Mouse (Mus musculus): ENCODE results near the gene Jam3. TPM values are rescaled to one million over a fixed set of nuclear protein-coding genes. Genes with fewer than 3 reads are reported as not detected.

Gene Jam3
- total RNA-seq, 2 experiments from 2014 or later: 28.7 to 34.4 TPM

DNA sequence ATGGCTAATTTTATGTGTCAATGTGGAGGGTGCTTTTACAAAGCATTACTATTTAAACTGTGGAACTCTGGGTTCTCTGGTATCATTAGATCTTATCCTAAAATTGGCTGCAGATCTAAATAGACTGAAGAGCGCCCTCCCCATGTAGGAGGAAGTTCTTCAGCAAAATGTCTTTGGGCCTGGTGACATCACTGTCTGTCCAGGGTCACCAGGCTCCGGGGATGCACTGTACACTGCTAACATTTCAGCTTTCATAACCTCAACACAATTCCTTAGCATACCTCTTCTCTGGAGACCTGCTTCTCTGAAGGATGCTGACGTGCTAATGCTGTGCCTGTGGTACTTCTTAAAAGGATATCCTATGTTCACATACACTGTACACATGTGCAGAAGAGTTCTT, 43.5 kb downstream of the Jam3 start:
- no peak for DNase-seq

DNA sequence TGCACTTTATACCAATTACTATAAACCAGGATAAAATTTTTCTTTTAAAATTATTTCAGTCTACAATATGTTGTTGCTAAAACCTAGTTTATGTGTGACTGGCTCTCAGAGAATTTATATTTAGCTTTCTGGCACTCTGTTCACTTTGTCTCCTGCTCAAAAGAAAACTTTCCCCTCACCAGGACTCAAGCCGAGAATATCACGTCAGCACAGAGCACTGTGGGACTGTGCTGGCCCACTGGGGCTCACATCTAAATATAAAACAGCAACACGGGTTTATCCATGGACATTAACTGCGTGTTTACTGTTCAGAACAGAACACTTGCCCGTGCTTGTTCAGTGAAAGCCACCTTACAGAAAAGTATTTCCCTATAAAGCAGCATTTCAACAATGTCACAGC, 44.5 kb downstream of the Jam3 start:
- no peak for DNase-seq

DNA sequence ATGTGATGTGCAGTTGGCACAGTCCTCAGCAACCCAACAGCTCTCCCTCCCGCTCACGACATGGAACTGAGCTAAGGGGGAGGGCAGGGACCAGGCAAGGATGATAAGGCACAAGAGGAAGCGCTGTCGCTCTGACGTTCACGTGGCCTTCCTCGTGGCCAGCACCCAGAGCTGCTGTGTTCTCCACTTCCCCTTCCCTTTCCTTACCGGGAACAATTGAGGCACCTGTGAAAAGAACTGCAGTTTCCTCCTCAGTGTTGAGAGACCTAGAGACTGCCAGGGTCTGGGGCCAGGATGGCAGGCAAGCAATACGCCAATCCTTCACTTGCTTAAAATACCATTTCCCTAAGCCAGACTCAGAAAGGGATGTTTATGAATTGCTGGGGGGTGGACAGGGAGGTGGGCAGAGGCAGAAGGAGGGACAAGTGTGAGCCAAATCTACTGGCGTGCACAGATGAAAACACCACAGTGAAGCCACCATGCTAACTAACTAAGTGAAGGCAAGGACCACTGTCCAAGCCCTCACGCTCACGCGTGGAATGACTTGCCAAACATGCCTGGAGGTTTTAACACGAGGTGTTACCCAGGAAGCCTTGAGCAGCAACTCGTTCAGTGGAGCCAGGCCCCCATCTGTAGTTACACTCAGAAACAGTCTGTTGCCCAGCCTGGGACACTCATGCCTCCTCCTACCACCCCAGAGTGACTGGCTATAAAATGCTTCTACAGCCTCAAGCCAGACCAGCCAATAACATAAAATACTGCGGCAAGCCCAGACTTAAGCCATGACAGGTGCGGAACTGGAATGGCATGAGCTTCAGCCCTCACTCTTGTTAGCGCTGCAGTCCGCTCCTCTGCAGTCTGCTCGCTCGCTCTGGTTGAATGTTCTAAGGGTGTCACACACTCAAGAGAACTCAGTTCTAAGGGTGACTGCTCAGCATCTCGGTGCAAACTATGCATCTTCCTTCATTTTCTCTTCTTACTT, 45.4 kb downstream of the Jam3 start:
- DNase-seq: peak; percentile 20

DNA sequence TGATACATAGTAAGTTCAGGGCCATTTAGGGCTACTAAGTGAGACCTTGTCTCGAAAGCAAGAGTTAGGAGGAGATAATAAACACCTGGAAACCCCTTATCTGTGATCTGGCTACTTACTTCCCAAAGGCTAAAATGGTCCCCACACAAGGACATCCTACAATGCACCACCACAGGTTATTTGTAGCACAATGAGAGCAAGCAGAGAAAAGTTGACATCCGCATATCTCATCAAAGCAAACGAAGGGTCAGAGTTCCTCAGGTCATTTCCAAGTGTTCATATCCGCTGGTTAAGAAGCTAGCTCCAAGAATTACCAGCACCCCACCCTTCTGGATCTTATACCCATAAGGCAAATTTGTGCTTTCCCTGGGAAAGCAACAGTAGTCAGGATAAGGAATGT, 46.8 kb downstream of the Jam3 start:
- DNase-seq: no peak

DNA sequence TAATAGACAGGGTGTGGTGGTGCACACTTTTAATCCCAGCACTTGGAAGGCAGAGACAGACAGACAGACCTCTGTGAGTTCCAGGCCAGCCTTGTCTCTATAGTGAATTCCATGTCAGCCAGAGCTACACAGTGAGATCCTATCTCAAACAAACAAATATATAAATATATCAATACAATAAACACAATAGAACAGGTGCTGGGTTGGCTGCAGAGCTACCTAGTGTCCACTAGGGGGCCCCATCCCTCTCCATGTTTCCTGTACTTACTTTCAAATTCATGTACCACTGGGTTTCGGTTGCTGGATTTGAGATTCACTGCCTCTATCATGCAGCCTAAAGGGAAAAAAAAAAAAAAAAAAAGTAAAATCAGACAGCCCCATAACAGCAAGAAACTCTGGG, 49.1 kb downstream of the Jam3 start:
- DNase-seq: peak; percentile 45

DNA sequence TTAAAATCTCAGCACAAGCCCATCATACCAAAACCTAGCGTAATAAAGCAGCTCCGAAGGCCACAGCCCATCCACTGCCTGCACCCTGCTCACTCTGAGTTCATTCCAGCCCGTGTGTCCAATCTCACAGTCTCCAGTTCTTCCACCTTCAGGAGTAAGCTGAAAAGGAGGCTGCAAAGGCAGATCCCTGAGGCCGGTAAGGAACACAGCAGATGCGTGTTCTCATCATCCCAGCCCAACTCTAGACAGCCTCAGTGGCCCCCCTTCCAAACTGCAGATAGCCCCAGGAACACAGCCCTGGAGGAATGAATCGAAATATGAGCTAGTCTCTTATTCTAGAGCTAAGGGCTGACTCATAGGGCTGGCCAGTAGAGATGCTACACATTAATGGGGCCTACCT, 53.8 kb downstream of the Jam3 start:
- no peak for DNase-seq

DNA sequence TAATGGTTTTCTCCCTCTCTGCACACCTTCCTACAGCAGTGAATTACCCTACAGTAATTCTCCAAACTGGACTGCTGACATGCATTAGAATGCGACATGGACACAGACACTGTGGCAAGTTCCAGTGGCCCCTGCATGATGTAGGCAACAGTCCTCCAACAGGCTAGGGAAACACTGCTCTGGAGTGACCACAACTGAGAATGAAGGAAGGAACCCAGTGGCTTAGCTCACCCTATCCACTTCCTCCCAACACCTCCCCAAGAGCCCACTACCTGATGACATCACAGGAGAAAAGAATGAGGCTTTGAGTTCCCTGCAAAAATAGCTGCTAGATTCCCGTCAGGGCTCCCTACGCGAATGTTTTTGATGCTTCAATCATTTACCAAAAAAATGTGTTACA, 55.7 kb downstream of the Jam3 start:
- DNase-seq: no peak

DNA sequence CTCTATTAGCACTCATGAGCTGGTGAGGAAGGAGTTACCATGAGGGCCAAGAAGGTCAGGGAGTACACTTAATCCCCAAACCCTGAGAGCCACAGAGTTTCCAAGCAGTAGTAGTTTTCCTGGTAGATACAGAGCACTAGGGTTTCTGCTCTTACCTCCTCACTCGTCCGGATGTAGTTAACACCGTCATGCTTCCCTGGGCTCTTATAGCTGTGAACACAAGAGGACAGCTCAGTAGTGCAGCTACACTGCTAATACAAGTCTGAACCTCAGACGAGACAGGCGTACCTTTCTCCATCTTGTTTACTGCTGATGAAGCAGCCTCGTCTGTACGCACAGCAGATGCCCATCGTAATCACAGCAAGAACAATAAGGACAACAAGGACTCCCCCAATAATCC, 56.7 kb downstream of the Jam3 start:
- DNase-seq: no peak

DNA sequence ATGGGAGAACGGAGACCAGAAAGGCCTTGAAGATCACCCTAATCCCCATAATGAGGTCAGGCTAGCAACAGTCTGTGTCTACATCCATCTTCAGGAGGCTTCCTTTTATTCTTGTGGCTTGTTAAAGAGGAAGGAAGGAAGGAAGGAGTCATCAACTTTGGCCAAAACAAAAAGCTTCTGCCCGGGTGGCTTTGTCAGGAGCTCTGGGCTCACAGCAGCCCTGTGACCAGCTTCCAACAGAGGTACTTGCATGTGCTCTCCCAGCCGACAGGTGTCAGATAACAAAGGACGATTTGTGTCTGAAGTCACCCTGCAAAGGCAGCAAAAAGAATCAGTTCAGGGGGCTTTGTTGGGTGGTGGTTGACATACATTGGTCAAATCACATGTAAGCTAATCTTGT, 57.1 kb downstream of the Jam3 start:
- no peak for DNase-seq

DNA sequence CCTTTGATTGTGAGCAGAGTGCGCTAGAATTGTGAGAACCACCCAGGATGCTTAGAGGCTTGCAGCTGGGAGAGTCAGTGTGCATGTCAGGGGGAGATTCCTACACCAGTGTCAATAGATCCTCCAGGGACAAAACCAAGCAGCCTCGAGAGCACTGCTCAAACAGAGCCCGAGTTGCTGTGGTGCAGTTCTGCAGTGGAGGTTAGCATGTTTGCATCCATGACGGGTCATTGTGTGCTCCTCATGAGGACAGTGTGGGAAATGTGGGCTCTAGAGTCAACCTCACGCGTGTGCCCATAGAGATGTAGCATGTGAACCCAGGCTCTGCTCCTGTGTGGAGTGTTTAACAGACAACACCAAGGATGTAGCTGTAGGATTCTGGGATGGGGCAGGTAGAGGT, 62.3 kb downstream of the Jam3 start:
- no peak for DNase-seq

DNA sequence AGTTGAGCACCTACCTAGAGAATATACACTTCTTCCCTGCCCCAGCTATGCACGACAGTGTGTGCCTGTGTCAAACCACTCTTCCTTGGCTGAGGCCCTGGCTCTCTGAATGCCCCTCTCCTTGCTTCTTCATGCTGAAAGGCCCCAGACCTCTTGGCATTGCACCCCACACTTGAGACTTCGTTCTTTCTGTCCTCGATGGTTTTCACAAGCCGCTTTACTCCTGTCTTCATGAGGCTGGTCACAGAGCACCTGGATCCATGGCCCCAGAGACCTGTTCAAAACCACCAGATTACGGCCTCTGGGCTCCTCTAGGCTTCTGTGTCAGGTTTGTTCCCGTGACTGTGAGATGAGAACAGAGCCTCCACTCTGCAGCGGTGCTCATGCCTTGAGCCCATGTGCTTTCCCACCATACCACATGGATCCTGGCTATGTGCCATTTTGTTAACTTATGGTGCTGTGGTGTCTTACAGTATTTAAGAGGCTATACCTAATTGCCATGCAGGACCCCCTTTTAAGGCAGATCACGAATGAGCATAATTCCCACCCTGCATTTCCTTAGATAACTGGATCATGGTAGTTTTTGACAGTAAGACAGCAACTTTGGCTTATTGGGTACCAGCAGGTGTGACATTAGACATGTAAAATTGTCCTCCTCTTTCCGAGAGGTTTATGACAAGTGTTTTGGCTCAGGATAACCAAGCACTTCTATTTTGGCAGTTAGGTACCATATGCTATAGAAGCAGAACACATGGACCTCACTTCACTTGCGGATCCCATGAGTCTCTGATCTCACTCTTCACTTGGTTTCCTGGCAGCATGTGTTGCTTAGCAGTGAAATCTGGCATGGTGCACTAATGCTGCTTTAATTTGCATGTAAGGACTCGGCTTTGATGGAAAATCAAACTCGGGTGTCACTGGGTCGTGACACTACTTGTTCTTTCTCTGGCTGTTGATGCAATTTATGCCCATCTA, 64.1 kb downstream of the Jam3 start:
- DNase-seq: no peak

DNA sequence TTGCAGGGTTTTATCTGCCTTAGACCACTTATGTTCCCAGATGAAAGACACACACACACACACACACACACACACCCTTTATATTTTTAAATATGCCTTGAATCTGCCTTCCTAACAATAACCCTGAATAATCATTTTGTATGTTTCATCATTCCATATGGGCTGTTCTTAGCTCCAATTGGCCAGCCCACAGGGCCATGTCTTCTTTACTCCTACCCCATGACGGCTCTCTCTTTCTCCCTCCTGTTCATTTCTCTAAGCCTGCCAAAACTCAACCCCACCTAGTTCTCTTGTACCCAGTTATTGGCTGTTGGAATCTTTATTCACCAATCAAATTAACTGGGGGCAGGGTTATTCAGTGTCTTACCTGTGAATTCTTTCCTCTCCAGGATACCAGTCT, 65.1 kb downstream of the Jam3 start:
- DNase-seq: no peak

DNA sequence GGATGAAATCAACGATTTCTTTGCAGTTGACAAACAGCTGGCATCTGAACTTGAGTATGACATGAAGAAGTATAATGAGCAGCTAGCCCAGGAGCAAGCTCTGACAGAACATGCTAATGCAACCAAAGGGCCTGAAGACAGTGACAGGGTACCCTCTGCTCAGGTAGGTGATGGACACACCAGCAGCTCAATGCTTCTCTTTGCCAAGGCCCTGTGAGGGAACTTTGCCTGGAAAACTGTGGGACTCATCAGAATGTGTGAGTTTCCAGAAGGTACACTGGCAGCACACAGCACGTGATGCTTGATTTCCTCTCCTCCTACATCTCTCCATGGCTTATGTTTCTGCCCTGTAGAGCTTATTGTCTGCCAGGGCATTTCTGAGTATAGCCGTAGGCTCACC, 67.8 kb downstream of the Jam3 start:
- no peak for DNase-seq

DNA sequence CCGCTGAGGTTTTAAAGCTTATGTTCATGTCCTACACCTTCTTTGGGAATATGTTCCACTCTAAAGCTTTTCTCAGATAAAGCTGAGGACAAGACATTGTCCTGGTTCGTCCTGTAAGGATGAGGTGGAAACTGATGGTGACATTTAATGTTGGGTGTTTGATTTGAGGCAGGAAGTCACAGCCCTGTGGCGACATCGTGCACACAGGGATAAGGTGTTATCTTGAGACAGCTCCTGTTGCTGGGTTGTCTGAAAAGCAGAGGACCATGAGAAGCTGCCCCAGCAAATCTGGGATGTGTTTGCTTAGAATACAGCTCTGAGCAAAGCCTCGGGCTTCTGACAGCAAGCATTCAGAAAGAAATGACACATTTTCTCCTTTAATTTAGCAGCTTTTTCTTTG, 69.0 kb downstream of the Jam3 start:
- no peak for DNase-seq

DNA sequence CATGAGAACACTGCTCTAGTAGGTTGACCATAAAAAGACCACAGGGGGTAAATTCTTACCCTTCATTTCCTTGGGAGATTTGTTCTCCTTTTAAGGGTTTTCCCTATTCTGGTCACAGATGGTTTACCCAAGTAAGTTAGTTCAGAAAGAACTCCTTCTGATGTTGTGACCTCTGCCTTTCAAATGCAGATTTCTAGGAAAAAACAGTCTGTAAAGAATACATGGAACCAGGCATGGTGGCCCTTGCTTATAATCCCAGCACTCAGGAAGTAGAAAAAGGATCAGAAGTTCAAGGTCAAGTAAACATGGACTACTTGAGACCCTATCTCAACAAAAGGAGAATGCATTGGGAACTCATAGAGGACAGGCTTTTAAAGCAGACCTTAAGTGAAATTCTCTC, 79.4 kb downstream of the Jam3 start:
- no peak for DNase-seq

DNA sequence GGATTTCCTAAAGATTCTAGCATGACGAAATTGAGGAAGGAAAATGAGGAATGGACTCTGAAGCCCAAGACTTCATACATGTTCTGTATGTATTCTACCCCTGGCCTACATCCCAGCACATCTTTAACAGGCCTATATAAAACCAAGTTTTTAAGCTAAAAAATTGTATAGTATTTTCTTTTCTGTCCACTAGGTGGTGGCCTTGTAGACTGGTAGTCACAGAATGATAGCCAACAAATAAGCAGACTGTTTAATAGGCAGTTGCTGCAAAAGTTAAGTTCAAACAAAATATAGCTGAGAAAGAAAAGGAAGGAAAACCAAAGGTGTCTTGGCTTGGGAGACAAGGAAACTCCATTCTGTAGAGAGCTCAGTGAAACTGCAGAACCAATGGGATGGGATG, 80.5 kb downstream of the Jam3 start:
- DNase-seq: no peak

DNA sequence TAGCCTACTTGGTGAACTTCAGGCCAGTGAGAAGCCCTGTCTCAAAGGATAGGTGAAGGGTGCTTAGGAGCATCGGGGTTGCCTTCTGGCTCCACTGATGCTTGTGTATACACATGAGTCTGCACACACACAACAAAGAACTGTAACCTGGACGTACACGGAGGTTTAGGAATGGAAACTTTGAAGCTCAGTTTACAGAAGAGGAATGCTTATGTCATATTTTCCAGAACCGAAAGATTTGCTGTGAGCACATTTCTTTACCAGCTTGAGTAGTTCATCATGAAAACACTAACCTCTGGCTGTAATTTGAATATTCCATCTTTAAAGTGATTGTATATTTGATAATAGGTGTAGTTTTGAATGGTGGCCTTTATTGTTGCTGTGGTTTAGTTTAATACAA, 84.3 kb downstream of the Jam3 start:
- no peak for DNase-seq

DNA sequence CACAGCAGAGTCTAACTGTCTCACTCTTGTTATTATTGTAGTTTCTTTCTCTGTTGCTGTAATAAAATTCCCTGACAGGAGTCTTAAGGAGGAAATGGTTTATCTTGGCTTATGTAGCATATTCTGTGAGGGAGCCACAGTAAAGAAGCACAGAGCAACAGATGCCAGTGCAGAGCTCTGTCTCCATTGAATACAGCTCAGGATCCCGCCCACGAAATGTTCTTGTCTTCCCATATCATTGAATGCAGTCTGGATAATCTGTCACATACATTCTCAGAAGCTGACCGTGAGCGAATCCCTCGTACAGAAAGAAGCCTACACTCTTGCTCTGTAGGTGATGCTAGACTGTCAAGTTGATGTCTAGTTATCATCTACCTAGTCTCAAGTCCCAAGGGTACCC, 96.9 kb downstream of the Jam3 start:
- no peak for DNase-seq

DNA sequence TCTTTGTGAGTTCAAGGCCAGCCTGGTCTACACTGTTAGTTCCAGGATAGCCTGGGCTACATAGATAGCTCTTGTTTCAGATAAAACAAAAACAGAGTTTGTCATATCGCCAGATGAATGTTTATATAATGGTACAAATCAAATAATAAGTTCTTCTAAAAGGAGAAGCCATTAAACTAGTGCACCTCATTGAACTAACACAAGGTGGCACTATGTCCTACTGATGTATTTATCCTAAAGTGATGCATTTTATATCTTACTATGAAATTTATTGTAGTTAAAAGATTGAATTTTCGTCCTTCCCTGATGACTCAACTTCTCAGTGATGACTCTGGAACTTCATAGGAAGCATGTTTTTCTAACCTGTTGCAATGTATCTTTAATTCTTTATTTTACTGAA, 105.7 kb downstream of the Jam3 start:
- DNase-seq: no peak
